Mouse (Mus musculus): ENCODE measurements around the gene Cyb5r3. TPM values are rescaled to one million over a fixed set of nuclear protein-coding genes. Genes with fewer than 3 reads are reported as not detected.

Gene Cyb5r3
- polyA plus RNA-seq, 1 experiment from 2014 or later, result 148 TPM

DNA sequence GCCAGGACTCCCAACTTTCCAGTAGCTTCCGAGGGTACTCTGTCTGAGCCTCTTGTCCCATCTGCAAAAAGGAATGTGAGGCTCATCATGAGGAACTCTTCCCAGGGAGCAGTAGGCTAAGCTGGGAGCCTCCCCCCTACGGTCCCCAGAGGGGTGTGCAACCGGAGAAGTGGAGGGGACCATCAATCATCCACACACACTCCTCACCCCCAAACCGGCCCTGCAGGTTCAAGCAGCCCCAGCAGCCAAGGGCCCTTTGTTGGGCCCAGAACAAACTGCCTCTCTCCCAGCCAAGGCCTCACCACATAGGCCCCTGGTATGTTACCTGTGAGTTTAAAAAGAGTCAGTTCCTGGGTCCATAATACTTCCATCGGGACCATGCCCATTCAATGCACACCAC lies 5.3 kb downstream of the Cyb5r3 start:
- Histone ChIP-seq H3K27me3 (no peaks in the 10 kb centered on the region), H3K4me1 (peaks cover 23% of the 10 kb centered on the region), H3K4me3 (no peak overlapping the region), H3K4me2 (replicated peaks) (no peak overlapping the region), H3K27ac (0 out of 2 replicates have a peak overlapping the region, but pooled peaks have one; percentile 3), H3K36me3 (peaks cover 18% of the 10 kb centered on the region; the same call in 1 of the 2 replicates), H3K9ac (no peak overlapping the region), H3K9me3 (replicated peaks) (no peaks in the 10 kb centered on the region)
- no peak for ATAC-seq (ENCODE audit: low FRiP score)
- 73% methylated on average over 5 of the region's 5 CpGs for WGBS

DNA sequence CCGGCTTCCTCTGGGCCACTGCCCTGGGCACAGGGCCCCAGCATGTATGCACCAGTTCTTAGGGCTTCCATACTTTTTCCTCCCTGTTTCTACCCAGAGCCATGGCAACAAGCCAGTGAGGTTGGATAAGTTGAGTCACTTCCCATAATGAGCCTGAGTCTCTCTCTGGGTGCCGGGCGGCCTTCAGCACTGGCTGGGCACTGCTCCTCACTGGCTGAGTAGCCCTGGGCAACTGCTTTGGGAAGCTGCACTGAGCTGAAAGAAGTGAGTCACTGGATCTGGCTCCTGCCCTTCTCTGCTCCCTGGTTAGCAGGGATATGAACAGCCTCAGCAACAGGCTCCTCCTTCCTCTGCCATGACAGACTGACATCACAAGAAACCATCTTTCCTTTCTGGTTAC lies 5.8 kb downstream of the Cyb5r3 start:
- no peaks in the 10 kb centered on the region for H3K27me3 ChIP-seq
- 87% methylated on average over 3 of the region's 3 CpGs for WGBS
- no peak overlapping the region for H3K9ac ChIP-seq
- ATAC-seq (ENCODE audit: low FRiP score), result no peak
- no peak overlapping the region for H3K4me2 ChIP-seq (replicated peaks)
- peaks cover 23% of the 10 kb centered on the region for H3K4me1 ChIP-seq
- peaks cover 18% of the 10 kb centered on the region; the same call in 1 of the 2 replicates for H3K36me3 ChIP-seq
- no peak overlapping the region for H3K4me3 ChIP-seq
- no peak overlapping the region for H3K27ac ChIP-seq
- no peaks in the 10 kb centered on the region for H3K9me3 ChIP-seq (replicated peaks)

DNA sequence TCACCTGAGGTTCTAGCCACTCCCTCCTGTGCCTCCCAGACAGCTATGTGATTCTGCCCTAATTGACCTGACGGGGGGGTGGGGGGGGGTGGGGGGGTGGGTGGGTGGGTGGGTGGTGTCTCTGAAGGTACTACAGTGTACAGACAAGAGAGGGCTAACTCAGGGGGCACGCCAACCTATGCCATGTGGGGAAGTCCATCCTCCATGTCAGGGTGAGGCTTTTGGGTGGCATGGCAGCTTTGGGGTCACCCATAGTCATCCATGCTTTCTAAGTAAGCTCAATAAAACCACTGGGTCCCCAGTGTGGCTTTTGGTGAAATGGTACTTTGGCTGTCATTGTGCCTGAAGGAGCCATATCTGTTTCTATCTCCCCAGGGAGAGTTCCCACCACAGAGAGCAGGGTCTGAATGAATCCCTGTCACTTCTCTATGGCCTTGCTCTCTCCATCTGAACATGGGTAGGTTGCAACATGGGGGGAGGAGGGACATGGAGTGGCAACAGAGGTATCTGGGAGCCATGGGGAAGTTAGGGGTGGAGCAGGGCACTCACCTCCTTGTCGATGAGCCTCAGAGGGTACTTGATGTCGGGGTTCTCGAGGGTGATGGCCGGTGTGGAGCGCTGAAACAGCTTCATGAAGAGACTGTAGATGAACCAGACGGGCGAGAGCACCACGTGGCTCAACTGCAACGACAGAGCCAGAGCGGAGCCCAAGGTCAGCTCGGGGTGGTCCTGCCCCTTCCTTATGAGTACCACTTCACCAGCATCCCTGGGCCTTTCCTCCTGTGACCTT lies 6.7 kb downstream of the Cyb5r3 start:
- no peak overlapping the region for H3K4me3 ChIP-seq
- peaks cover 23% of the 10 kb centered on the region for H3K4me1 ChIP-seq
- H3K36me3 ChIP-seq, result peaks cover 18% of the 10 kb centered on the region; the same call in 1 of the 2 replicates
- no peak for ATAC-seq (ENCODE audit: low FRiP score)
- no peaks in the 10 kb centered on the region for H3K9me3 ChIP-seq (replicated peaks)
- H3K27ac ChIP-seq, result no peak overlapping the region
- WGBS, result 96% methylated on average over 13 of the region's 13 CpGs
- no peak overlapping the region for H3K9ac ChIP-seq
- H3K4me2 ChIP-seq (replicated peaks), result no peak overlapping the region
- H3K27me3 ChIP-seq, result no peaks in the 10 kb centered on the region

DNA sequence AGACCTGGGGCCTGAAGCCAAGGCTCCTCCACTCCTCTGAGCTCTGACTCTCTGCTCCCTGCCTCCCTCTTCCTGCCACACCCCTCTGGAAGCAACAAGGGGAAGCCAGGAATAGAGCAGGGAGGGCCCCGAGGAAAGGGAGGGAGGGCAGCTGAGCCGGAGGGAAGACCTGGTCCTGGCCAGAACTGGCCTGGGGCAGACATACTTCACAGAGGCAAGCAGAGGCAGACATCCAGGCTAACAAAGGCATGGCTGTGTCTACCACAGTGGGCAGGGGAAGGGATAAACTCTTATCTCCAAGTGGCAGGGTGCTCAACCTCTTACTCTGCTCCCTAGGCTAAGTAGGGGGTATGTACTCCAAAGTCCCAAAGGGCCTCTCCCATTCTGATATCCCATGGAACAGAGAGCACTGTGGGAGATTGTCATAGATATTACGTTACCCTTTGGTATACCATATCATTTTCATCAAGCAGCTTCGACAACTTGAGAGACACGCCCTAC lies 7.4 kb downstream of the Cyb5r3 start:
- no peak for ATAC-seq (ENCODE audit: low FRiP score)
- H3K4me3 ChIP-seq, result no peak overlapping the region
- H3K9ac ChIP-seq, result no peak overlapping the region
- H3K27ac ChIP-seq, result no peak overlapping the region
- WGBS, result 86% methylated on average over 5 of the region's 5 CpGs
- peaks cover 16% of the 10 kb centered on the region for H3K4me1 ChIP-seq
- no peaks in the 10 kb centered on the region for H3K9me3 ChIP-seq (replicated peaks)
- H3K36me3 ChIP-seq, result peaks cover 24% of the 10 kb centered on the region
- H3K27me3 ChIP-seq, result no peaks in the 10 kb centered on the region
- H3K4me2 ChIP-seq (replicated peaks), result no peak overlapping the region

DNA sequence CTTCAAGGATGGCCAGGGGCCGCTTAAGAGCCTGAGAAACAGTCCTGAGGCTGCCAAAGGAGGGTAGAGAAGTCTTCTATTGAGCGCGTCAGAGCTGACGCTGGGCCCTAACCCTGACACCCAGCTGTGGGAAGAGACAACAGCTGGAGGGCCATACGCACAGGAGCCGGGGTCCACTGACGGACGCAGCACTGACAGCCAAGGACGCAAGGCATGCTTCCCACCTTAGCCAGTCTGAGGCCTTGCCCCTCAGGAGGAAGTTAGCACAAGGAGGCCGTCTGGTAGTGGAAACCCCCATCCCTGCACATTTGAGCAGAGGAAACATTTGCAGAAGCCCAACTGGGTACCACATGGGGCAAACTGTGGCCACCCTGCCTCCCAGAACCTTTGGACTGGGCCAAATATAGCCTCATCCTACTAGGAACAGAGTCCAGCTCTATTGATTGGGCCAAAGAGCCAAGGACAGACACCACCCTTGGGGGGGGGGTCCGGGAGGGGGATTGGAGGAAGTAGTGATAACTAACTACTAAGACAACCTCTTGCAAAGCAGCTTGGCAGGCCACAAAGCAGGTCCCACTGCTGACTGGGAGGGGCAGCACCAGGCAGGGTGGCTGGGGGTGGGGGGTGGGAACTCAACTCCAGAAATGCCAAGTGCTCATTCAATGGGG lies 9.4 kb downstream of the Cyb5r3 start:
- no peak overlapping the region for H3K27ac ChIP-seq
- H3K36me3 ChIP-seq, result peaks cover 45% of the 10 kb centered on the region
- WGBS, result 88% methylated on average over 11 of the region's 11 CpGs
- no peak overlapping the region for H3K4me3 ChIP-seq
- no peaks in the 10 kb centered on the region for H3K27me3 ChIP-seq
- H3K9me3 ChIP-seq (replicated peaks), result 0 out of 2 replicates have a peak, but pooled peaks cover 4% of the 10 kb centered on the region
- H3K4me2 ChIP-seq (replicated peaks), result no peak overlapping the region
- H3K4me1 ChIP-seq, result peaks cover 9% of the 10 kb centered on the region
- ATAC-seq (ENCODE audit: low FRiP score), result no peak
- no peak overlapping the region for H3K9ac ChIP-seq

DNA sequence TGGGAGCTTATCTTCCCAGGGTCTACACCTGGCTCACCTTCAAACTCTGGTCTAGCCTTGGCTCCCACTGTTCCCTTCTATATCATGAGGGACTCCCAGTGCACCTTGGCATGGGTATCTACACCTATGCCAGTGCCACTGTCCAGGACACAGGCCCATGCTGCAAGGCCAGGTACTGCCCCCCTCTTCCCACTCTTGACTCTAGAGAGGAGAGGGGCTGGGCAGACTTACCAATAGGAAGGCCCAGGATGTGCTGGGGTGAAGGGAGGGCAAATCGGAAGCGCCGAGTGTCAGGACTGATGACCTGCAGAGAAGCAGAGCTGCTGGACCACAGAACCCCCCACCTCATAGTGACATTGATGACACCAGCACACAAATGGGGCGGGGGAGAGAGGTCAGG lies 10.4 kb downstream of the Cyb5r3 start:
- H3K9ac ChIP-seq, result no peak overlapping the region
- WGBS, result 89% methylated on average over 4 of the region's 4 CpGs
- no peak for ATAC-seq (ENCODE audit: low FRiP score)
- H3K27me3 ChIP-seq, result no peaks in the 10 kb centered on the region
- no peak overlapping the region for H3K27ac ChIP-seq
- H3K4me3 ChIP-seq, result no peak overlapping the region
- H3K4me1 ChIP-seq, result peaks cover 9% of the 10 kb centered on the region
- H3K9me3 ChIP-seq (replicated peaks), result 0 out of 2 replicates have a peak, but pooled peaks cover 4% of the 10 kb centered on the region
- peaks cover 55% of the 10 kb centered on the region for H3K36me3 ChIP-seq
- no peak overlapping the region for H3K4me2 ChIP-seq (replicated peaks)

DNA sequence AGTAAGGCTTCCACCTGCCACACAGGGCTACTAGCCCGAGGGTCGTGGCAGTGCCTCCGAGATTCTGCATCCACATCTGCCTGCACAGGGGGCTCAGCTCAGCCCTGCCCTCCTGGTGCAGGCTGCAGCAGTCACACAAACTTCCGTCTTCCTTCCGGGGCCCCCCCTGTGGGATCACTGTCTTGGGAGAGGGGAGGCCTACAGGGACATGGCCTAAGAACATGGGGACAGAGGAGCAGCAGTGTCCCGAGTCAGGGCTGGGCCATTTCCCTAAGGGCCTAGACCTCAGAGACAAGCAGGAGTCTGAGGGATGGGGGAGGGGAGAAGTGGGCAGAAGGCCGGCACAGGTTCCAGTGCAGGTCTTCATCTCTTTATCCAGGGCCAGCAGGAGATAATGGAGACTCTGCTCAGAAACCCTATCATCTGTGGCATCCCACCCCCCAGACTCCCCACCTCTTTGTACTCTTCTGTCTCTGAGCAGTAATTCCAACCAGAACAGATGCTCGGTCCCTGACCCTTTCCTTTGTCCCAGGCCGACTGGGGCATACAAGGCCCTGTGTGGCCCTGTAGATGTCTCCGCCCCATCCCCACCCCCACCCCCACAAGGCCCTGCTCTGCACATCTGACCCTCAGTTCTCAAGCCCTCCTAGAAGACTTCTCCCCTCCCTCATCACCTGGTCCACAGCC lies 11.2 kb downstream of the Cyb5r3 start:
- no peak for ATAC-seq (ENCODE audit: low FRiP score)
- no peaks in the 10 kb centered on the region for H3K27me3 ChIP-seq
- peaks cover 9% of the 10 kb centered on the region for H3K4me1 ChIP-seq
- no peak overlapping the region for H3K4me2 ChIP-seq (replicated peaks)
- H3K36me3 ChIP-seq, result peaks cover 56% of the 10 kb centered on the region
- 0 out of 2 replicates have a peak, but pooled peaks cover 4% of the 10 kb centered on the region for H3K9me3 ChIP-seq (replicated peaks)
- H3K9ac ChIP-seq, result peak overlapping the region; percentile 24; the same call in 1 of the 2 replicates
- H3K4me3 ChIP-seq, result no peak overlapping the region
- H3K27ac ChIP-seq, result peak overlapping the region; percentile 8; the same call in 1 of the 2 replicates
- 24% methylated on average over 10 of the region's 10 CpGs for WGBS

DNA sequence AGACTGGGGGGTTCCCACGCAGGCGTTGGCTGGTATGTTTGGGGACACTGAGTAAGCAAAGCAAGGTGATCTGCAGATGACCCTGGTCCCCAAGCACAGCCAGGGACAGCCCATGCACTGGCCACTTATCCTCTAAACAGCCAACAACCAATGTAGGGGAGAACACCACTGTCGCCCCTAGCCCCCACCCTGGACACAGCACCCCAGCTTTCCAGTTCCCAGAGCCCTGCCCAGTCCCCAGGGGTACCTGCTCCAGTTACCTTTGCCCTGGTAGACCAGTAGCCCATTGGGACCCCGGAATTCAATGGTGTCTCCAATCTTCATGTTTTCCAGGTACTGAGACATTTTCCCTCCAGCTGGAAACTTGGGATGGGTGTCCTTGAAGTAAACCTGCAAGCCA lies 11.8 kb downstream of the Cyb5r3 start:
- H3K9me3 ChIP-seq (replicated peaks), result 0 out of 2 replicates have a peak, but pooled peaks cover 4% of the 10 kb centered on the region
- no peak overlapping the region for H3K4me3 ChIP-seq
- no peak overlapping the region for H3K27ac ChIP-seq
- WGBS, result 92% methylated on average over 4 of the region's 4 CpGs
- no peak for ATAC-seq (ENCODE audit: low FRiP score)
- H3K36me3 ChIP-seq, result peaks cover 58% of the 10 kb centered on the region
- H3K27me3 ChIP-seq, result no peaks in the 10 kb centered on the region
- no peak overlapping the region for H3K9ac ChIP-seq
- H3K4me1 ChIP-seq, result peaks cover 9% of the 10 kb centered on the region
- H3K4me2 ChIP-seq (replicated peaks), result no peak overlapping the region

DNA sequence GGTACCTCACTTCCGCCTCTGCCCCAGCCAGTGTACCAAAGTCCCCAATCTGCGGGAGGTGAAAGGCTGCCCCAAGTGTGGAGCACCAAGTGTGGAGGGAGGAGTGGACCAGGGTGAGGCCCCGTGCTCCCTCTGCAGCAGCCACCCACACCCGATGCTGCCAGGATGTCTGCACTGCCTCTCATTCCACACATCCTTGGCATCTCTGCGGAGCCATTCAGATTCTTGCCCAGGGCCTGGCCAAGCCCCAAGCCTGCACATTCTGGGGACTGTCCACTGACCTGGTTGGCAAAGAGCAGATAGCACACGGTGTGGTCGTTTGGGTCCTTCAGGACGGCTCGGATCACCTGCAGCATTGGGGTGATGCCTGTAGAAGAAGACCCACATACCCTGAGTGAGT lies 12.6 kb downstream of the Cyb5r3 start:
- H3K4me3 ChIP-seq, result no peak overlapping the region
- peaks cover 53% of the 10 kb centered on the region for H3K36me3 ChIP-seq
- ATAC-seq (ENCODE audit: low FRiP score), result no peak
- no peaks in the 10 kb centered on the region for H3K27me3 ChIP-seq
- H3K4me1 ChIP-seq, result peaks cover 9% of the 10 kb centered on the region
- H3K4me2 ChIP-seq (replicated peaks), result no peak overlapping the region
- H3K9me3 ChIP-seq (replicated peaks), result 0 out of 2 replicates have a peak, but pooled peaks cover 4% of the 10 kb centered on the region
- H3K9ac ChIP-seq, result no peak overlapping the region
- 93% methylated on average over 9 of the region's 9 CpGs for WGBS
- no peak overlapping the region for H3K27ac ChIP-seq

DNA sequence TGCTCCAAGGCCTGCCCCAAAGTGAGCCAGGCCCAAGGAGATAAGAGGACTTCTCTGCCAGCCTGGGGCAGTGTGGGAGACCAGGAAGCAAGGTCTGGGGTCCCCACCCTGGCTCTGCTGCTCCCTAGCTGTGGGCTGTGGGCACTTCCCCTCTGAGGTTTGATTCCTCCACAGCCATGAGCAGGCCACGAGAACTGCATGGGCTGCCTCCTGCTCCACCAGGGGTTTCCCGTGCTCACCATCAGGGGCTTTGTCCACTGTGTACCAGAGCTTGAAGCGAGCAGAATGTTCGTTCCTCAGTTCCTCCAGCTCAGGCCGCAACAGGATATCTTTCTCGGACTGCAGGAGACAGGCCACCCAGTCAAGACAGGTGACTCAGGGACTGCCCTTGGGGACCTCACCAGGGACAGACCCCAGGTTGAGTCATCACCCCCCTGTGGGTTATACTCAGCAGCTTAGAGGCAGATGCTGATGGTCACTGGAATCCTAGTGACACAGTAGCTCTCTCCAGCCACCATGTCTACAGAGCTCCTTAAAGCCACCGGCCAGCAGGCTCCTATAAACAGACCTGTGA lies 13.7 kb downstream of the Cyb5r3 start:
- ATAC-seq (ENCODE audit: low FRiP score), result no peak
- H3K4me2 ChIP-seq (replicated peaks), result no peak overlapping the region
- no peak overlapping the region for H3K4me3 ChIP-seq
- H3K9me3 ChIP-seq (replicated peaks), result 0 out of 2 replicates have a peak, but pooled peaks cover 4% of the 10 kb centered on the region
- 89% methylated on average over 7 of the region's 7 CpGs for WGBS
- no peak overlapping the region for H3K27ac ChIP-seq
- peaks cover 61% of the 10 kb centered on the region for H3K36me3 ChIP-seq
- peaks cover 9% of the 10 kb centered on the region for H3K4me1 ChIP-seq
- H3K27me3 ChIP-seq, result no peaks in the 10 kb centered on the region
- no peak overlapping the region for H3K9ac ChIP-seq

DNA sequence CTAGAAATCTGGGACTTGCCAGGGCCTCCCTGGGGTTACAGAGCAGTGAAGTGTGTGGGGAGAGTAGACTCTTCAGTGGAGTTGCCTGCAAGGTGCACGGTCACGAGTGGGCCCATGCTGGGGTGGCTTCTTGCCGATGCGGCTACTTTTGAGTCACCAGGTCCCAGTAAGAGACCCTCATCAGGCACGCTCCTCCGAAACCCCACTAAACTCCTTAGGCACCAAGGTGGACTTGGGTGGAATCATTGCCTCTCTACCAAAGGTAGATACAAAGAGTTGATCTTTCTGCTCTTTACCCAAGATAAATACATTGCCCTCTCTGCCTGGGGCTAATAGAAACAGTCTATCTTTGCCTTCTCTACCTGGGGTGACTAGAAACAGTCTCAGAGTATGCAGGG lies 14.7 kb downstream of the Cyb5r3 start:
- over 99% methylated on average over 6 of the region's 6 CpGs for WGBS

More for the DNA sequence above, 14.7 kb downstream of the Cyb5r3 start:
- H3K4me2 ChIP-seq (replicated peaks), result no peak overlapping the region
- 0 out of 2 replicates have a peak, but pooled peaks cover 4% of the 10 kb centered on the region for H3K9me3 ChIP-seq (replicated peaks)
- ATAC-seq (ENCODE audit: low FRiP score), result no peak
- no peak overlapping the region for H3K27ac ChIP-seq
- peaks cover 9% of the 10 kb centered on the region for H3K4me1 ChIP-seq
- H3K9ac ChIP-seq, result no peak overlapping the region
- H3K27me3 ChIP-seq, result no peaks in the 10 kb centered on the region
- peaks cover 61% of the 10 kb centered on the region for H3K36me3 ChIP-seq
- H3K4me3 ChIP-seq, result no peak overlapping the region

Measured in hindbrain, embryonic 12.5 days (tissue).